Mouse (Mus musculus): Measurements from ENCODE around the gene Inpp4b. TPM values are rescaled to one million over a fixed set of nuclear protein-coding genes. Genes with fewer than 3 reads are reported as not detected.
"Not testable (repeated sequence)": the region's sequence is repeated elsewhere in the genome, so short reads cannot be mapped to it uniquely, and the experiment has no call there.

The Inpp4b gene
- total RNA-seq, 2 experiments from 2014 or later = 4.6 to 9.2 TPM

GRCm38 (mm10) chr8:81774010-81774409, 431.7 kb downstream of the Inpp4b start:
- DNase-seq (ENCODE audit: low spot score in 2 of 2) = no peak

- no peak for DNase-seq (ENCODE audit: low spot score in 2 of 2)
These were observed 432.1 kb downstream of the Inpp4b start for GRCm38 (mm10) chr8:81774454-81774853.

GRCm38 (mm10) chr8:81776516-81777237, 434.3 kb downstream of the Inpp4b start:
- no peak for DNase-seq (ENCODE audit: low spot score in 2 of 2)

DNA sequence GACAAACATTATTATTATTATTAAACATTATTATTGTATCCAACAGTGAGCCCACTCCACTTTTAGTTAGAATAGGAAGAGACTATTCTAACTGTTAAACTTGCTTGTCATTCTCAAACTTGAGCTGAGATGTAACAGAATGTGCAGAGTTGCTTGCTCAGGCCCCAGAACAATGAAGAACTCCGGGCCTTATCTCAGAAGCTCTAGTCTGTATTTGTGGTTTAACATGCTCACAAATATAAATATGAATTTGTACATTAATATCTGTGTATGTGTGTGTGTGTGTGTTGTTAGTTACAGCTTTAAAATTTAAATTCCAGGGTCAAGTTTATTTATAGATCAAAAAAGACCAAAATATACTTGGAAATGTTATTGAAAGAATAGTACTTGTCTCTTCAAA, 435.3 kb downstream of the Inpp4b start:
- no peak for DNase-seq (ENCODE audit: low spot score in 2 of 2)

DNA sequence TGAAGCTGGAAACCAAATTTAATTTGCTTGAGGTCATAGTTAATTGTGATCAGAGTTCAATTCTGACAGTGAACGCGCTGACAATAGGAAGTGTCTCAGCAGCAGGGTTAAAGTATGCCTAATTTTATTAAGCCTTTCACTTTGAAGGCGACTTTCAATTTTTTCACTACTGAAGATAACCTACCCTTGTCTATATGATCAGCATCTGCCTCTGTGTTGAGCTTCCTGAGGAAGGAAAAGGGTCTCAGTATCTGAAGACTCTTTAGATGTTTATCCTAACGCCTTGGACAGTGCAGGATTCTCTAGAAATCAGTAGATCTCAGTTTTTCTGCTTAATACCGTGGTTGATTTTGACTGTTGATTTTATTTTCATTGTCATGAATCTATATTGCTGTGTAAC, 437.1 kb downstream of the Inpp4b start:
- no peak for DNase-seq (ENCODE audit: low spot score in 2 of 2)

DNA sequence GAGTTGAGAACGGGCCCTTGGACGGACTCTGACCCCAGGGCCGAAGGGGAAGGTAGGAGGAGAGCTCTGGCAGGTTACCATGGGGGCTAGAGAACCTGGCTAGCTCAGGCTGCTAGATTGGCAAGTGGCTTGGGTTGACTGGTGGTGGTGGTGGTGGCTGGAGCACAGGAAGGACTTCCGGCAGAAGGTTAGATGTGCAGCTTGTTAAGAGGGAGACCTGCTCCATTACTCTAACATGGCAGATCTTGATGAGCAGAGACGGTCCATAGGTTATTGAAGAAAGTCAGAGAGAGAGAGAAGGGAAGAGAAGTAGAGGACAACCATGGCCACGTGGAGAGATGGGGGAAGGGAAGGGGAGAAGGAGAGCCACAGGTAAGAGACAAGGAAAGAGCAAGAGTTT, 437.8 kb downstream of the Inpp4b start:
- no peak for DNase-seq (ENCODE audit: low spot score in 2 of 2)

DNA sequence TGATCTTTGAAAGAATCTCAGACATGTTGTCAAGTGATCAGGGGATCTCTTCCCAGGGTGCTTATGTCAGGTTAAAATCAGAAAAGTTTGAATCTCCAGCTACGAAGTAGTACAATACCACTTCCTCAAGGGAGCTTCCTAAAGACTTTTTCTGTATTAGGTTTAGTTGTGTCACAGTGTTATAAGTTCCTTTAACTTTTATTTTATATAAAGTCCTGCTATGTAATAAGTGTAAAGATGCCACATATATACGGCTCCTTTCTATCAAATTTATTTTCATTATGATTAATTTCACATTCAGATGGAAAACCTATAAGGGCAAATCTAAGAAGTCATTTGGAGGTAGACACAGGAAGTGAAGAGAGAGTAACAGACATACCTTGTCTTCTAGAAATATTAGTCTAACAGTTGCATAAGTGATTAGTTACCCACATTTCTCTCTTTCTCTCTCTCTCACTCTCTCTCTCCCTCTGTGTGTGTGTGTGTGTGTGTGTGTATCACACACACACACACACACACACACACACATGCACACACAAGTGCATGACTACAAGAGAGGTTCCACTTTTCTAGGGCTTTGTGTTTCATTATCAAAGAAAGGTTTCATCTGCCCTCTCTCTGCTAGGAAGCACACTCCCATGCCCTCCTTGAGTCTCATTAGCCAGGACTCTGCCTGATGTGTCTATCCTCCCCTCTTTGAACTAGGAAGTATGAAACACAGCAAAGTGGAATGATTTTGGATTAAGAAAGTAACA, 438.7 kb downstream of the Inpp4b start:
- DNase-seq (ENCODE audit: low spot score in 2 of 2) = no peak

GRCm38 (mm10) chr8:81782781-81783180, 440.4 kb downstream of the Inpp4b start:
- DNase-seq (ENCODE audit: low spot score in 2 of 2) = no peak

- no peak for DNase-seq (ENCODE audit: low spot score in 2 of 2)
These were observed 442.4 kb downstream of the Inpp4b start for GRCm38 (mm10) chr8:81784775-81785174.

DNA sequence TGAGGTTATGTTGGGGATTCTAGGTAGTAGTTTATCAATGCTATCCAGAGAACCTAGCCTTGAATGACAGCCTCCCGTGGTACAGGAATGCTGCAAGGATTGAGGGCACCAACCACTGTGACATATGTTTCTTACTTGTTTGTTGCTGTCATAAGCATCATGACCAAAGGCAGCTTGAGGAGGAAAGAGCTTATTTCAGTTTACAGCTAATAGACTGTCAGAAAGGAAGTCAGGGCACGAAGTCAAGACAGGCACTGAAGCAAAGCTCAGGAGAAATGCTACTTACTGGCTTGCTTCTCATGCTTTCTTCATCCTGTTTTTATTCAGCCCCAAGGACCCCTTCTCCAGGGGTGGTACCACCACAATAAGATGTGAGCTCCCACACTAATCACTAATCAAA, 446.1 kb downstream of the Inpp4b start:
- no peak for DNase-seq (ENCODE audit: low spot score in 2 of 2)

- no peak for DNase-seq (ENCODE audit: low spot score in 2 of 2)
These were observed 450.3 kb downstream of the Inpp4b start for GRCm38 (mm10) chr8:81792649-81793048.

DNA sequence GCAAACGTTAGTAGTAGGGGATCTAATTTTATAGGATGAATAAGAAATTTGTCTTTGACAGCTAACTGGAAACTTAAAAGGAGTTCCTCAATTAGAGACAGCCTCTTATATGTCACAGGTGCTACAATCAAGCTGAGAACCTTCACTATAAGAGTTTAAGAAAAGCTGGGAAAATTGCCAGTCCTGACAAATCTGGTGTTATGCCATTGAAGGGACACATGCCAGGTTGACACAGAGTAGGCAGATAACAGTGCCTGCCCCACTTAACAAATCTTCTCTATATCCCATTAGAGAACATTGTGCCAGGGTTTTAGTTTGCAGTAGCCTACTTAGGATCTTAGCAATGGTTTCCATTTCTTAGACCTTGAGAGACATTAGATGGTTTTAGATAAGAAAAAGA, 456.1 kb downstream of the Inpp4b start:
- DNase-seq (ENCODE audit: low spot score in 2 of 2) = no peak

GRCm38 (mm10) chr8:81800792-81801191, 458.4 kb downstream of the Inpp4b start:
- no peak for DNase-seq (ENCODE audit: low spot score in 2 of 2)

GRCm38 (mm10) chr8:81806797-81807196, 464.4 kb downstream of the Inpp4b start:
- DNase-seq (ENCODE audit: low spot score in 2 of 2) = peak; percentile 50 to 53

GRCm38 (mm10) chr8:81807578-81807977, 465.2 kb downstream of the Inpp4b start:
- DNase-seq (ENCODE audit: low spot score in 2 of 2) = no peak

DNA sequence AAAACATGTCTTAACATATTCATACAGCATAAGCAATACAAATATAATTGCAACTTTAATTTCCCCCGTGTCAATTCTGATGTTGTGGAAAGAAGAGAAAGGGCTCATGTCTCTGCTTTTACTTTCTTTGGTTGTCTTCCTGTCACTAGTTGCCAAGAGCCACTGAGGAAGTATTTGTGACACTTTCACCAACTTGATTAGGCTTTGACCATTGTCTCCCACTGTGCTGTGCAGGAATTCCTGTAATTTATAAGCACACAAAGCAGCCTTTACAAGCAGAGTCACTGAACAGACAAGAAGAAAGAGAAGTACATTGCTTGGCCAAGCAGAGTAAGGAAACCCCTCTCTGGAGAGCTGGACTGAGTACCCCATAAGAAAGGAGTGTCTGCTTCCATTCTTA, 466.1 kb downstream of the Inpp4b start:
- DNase-seq (ENCODE audit: low spot score in 2 of 2) = no peak

GRCm38 (mm10) chr8:81809414-81809813, 467.1 kb downstream of the Inpp4b start:
- not testable (repeated sequence) for DNase-seq (ENCODE audit: low spot score in 2 of 2)

DNA sequence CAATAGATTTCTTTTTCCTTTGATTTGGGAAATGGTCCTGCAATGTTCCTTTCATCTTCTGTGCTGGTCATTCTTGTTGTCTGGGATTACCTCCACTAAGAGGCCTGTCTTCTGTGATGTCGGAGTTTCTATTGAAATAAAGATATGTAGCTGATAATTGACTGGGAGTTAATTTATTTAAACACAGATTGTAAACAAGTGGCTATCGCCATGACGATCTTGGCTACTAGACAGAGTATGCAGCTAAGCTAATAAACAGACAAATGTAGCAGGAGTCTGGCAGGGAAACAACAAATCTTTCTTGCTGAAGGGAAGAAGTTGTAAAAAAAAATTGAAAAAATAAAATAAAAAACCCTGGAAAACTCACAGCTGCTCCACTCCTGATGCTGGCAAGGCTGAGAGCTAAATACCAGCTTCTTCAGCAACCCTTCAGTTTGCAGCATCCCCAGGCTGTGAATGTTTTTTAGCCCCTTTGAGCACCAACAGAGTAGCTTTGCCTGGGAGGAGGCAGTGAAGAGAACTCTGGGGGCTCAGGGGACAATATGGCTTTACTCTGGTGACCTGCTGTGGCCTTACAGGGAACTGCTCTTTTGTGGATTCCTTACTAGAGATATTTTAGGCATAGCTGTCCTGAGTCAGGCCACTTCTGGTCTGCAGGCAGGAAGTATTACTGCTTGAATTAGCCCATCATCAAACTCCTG, 469.8 kb downstream of the Inpp4b start:
- no peak for DNase-seq (ENCODE audit: low spot score in 2 of 2)

DNA sequence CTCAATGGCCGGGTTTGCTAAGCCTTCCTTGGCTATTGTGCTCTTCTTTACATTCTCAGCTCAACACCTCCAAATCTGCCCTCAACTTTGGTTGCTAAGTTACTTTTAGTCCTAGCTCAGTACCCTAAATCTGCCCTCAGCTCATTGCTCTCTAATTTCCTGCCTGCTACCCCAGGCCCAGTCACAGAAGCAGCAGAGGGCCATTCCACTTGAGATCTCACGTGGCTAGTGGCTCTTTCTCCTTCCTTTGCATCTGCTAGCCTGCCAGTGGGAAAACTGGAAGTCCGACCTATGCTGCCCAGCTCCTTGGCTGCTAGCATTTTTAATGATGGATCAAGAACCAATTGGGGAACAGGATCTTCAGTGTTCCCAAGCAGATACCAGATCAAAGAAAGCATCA, 472.4 kb downstream of the Inpp4b start:
- no peak for DNase-seq (ENCODE audit: low spot score in 2 of 2)

DNA sequence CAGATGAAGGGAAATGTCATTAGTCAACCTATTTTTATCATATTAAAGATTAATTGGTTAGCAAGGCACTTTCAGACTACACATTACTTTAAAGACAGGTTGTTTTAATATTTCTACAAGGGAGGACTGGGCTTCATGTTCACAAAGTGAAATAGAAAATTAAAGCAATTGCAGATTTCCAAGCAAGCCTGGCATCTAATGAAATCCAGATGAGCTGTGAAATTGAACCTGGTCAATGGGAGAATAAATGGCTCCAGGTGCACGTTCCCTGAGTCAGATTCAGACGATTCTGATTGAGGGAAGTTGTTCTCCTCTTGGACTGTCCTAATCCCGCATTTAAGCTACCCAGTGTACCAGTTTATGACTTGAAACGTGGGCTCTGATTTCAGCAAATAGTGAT, 473.2 kb downstream of the Inpp4b start:
- DNase-seq (ENCODE audit: low spot score in 2 of 2) = no peak

DNA sequence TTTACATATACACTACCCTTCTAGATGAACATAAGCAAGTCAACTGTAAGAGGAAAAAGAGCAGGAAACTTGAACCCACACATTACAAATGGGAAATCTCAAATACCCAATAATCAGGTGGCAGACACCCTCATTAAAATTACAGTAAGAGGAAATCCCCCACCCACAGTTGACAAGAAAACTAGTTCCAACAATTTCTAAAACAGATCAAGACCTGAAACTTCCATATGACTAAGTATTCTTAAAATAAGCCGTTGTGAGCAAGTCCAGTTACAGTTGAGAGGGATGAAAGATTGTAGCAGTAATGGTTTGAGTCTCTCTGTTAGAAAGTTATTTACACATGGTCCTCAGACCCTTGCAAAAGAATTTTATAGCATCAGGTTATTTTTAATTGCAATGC, 480.8 kb downstream of the Inpp4b start:
- no peak for DNase-seq (ENCODE audit: low spot score in 2 of 2)

DNA sequence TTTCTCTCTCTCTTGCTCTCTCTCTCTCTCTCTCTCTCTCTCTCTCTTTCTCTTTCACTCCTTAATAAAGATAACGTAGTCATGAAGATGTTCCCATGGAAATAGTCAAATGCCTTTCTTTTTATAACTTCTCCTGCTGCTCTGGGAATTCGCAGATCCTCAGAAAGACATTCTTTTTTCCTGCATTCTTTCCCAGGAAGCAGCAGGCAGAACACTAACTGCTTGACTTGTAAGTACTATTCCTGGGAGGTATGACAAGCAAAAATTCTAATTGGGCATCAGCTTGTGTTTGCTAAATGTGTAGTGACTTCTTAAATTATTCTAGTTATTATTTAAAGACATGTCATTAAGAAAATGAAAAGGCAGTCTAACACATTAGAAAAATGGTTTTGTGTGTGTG, 482.6 kb downstream of the Inpp4b start:
- DNase-seq (ENCODE audit: low spot score in 2 of 2) = no peak
